Mouse (Mus musculus): ENCODE measurements around the gene Cyp27a1.

- no peak for TF ChIP-seq CTCF (IDR thresholded peaks at IDR 0.05; ENCODE audit: low read depth, low read length)
- no peak for TF ChIP-seq POLR2A (IDR thresholded peaks at IDR 0.05; ENCODE audit: extremely low read depth, insufficient read depth, low read length)
These were observed 23.6 kb downstream of the Cyp27a1 start for GRCm38 (mm10) chr1:74736977-74737376.
